Mouse (Mus musculus) fat pad, adult 2 months (tissue): ENCODE measurements around the gene Celsr2.
A peak's percentile ranks its signal among the peaks of the same experiment; 100 is the strongest.

Experiments used
- DNase-seq: peaks from one replicate; pipeline ENCODE4 v3.0.0-alpha.2; 2011; ENCODE audit warnings: low read depth, low spot score; ENCODE audit errors: extremely low read depth

The Celsr2 gene

DNA sequence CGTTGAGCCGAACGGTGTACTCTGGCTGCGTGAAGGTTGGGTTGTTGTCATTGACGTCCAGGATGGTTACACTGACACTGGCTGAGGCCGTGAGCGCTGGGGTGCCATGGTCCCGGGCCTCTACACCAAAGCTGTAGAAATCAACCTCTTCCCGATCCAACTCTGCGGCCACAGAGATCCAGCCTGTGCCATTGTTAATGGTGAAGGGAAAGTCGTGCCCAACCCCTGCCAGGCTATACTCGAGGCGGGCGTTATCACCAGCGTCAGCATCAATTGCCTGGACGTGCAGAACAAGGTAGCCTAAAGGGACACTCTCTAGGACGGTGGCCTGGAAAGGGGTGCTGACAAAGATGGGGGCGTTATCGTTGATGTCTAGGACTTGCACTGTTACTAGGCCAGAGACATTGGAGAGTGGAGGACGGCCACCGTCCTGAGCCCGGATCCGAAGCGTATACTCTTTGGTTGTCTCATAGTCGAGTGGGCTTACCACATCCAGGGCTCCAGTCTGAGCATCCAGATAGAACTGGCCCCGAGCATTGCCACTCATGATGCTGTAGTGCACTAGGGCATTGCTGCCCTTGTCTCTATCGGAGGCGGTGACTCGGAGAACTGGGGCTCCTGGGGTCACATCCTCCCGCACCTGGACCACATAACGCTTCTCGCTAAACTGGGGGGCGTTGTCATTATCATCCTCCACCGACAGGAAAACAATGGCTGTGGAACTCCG, 1.6 kb downstream of the Celsr2 start:
- no peak for DNase-seq

DNA sequence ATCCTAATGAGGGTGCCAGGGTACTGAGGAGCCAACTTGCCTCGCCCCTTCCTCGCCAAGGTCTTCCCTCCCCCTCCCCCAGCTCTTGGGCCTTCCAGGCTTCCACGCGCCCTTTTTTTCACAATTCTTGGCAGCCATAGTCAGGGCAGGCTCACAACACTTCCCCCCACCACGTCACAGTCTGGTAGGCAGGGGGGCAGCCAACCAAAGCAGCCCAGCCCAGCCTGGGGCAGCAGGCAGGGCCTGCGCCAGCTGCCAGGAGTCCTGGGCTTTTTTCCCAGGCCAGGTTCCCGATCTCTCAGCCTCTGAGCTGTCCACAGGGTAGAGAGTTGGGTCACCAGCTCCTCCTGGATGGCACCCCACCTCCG, 3.6 kb downstream of the Celsr2 start:
- no peak for DNase-seq

- DNase-seq = no peak
These were observed 4.2 kb downstream of the Celsr2 start for GRCm38 (mm10) chr3:108411026-108411753.

GRCm38 (mm10) chr3:108410359-108410714, 5.0 kb downstream of the Celsr2 start:
- DNase-seq = no peak

DNA sequence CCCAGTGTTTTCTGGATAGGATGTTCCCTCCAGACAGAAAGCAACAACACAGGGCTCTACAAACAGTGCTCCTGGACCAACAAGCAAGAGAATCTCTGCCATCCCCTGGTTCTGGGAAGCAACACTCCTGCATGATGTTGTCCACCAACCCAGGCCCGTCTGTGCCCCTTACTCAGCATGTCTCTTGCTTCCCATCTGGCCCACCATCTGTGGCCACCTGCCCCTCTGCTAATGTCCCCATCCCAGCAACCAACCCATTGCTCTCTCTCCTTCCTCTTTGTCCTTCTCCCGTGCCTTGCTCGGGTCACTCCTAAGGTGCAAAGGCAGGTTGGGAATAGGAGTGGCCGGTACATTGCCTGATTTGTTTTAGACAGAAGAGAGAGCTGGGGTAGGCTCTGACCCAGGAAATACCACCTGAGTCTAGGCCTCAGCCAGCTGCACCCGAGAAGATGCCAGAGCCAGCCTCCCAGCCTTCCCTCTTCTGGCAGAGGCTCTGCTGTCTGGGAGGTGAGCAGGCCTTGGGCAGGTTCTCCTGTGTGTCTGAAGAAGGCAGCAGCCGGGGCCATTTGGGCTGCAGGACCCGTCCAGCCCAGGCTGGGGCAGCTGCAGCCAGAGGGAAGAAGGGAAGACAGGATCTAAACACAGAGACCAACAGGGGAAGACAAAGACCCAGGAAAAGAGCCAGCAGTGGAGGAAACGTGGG, 5.5 kb downstream of the Celsr2 start:
- no peak for DNase-seq

- DNase-seq = peak; percentile 62
These were observed 6.8 kb downstream of the Celsr2 start for GRCm38 (mm10) chr3:108408517-108409008.

DNA sequence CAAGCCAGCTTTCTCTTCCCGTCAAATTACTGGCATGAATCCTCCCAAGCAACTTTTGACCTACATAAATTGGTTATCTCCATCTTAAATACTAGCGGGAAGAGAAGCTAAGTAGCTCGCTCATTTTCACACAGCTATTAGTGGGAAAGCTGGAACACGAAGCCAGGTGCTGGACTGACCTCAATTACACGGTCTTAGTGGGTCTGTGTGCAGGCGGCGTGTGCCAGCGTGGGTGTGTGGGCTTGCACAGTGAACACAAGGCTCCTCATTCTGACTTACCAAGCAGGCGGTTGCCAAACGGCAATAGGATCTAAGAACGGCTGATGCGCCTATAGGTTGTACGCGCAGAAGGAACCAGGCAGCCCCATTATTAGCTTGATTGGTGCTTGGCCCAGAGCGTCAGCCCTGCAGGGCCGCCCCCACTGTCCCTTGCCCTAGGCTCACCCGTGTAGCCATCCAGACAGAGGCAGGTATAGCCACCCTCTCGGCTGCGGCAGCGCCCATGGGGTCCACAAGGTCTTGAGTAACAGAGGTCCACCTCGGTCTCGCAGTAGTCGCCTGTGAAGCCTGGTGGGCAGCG, 9.0 kb downstream of the Celsr2 start:
- no peak for DNase-seq

- peak; percentile 95 for DNase-seq
These were observed 9.6 kb downstream of the Celsr2 start for GRCm38 (mm10) chr3:108405536-108406305.

GRCm38 (mm10) chr3:108402528-108402920, 12.8 kb downstream of the Celsr2 start:
- DNase-seq = no peak

- peak; percentile 91 for DNase-seq
These were observed 13.4 kb downstream of the Celsr2 start for GRCm38 (mm10) chr3:108401692-108402527.

DNA sequence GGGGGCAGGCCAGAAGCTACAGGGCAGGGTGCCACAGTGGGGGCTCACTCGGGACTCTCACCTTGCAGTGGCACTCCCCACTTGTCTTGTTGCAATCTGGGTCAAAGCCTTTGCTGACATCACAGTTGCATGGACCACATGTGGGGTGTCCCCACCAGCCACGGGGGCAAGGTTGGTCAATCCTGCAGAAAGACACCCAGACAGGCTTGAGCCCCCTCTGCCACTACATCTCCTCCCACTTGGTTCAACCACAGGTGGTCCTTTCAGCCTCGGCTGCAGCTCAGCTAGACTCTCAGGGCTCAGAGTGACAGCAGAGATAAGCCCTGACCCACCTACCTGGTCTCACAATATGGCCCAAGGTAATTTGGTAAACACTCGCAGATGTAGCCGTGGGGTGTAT, 14.9 kb downstream of the Celsr2 start:
- no peak for DNase-seq

DNA sequence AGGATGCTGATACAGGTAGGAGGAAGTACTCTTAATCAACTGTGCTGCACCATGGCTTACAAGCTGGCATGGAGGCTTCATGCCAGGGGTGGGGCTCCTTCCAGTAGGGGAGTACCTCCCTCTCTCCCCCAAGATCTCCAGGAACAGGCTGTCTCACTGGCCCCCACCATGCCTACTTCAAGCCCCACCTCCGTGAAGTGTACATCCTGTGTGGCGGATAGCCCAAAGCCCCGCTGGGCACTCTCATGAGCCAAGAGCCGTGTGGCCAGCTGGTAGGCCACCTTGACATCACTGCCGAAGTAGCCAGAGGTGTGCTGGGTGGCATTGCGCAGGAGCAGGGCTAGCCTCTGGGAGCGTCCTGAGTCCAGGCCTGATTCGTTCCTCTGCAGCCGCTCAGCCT, 17.1 kb downstream of the Celsr2 start:
- DNase-seq = no peak

- no peak for DNase-seq
These were observed 22.6 kb downstream of the Celsr2 start for GRCm38 (mm10) chr3:108392793-108393192.

GRCm38 (mm10) chr3:108392299-108392698, 23.1 kb downstream of the Celsr2 start:
- no peak for DNase-seq

DNA sequence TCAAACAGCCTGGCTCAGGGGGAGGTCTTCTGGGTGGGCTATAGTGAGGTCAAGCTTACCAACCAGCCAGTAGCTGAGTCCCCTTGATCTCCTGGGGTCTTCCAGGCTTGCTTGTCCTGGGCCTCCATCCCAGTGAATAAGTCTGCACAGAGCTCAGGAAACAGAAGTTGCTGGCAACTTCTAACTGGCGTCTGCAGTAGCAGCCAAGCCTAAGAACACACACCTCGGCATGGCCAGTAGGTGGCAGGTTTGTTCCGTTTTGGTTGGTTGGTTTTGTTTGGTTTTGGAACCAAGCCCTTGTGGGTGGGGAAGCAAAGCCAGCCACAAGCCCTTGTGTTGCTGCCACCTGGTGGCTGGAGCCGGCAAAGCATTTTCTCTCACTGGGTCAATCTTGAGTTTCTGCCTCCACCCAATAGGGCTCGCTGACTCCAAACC, 26.2 kb downstream of the Celsr2 start:
- DNase-seq = peak; percentile 84

DNA sequence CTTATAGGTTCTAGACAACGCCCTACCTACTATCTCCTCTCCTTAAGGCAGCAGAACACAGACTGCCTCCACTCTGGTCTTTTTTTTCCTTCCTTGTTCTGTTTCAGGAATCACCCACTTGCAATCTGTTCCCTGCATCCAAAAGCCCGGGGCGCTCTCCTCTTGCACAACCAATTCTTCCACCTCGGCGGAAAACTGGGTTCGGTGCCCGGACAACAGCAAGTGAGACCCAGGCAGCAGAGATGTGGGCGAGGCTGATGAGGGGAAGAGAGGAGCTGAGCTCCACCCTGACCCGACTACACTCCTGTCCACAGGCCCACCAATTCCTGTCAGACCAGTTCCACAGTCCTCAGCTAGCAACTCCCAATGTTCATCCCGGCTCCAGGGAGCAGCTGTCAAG, 29.2 kb downstream of the Celsr2 start:
- DNase-seq = peak; percentile 78

GRCm38 (mm10) chr3:108384425-108384824, 30.9 kb downstream of the Celsr2 start:
- DNase-seq = no peak

GRCm38 (mm10) chr3:108383485-108384354, 31.6 kb downstream of the Celsr2 start, which contains the start of gene Psrc1:
TSS of gene Psrc1 (plus strand) at chr3:108383839.
- no peak for DNase-seq
